In genomic region chr12:56612761-56613437, GRCm38 (mm10) we compare ENCODE assay signal across 7 mouse cellular contexts. TPM values are rescaled to one million over a fixed set of nuclear protein-coding genes. Genes with fewer than 3 reads are reported as not detected.
DNase-seq lines count a peak whose midpoint lies in the region; ATAC-seq and TF ChIP-seq lines count a peak whose summit lies in the region.

Nkx2-9 (minus strand) TSS chr12:56613284.

- no peak for DNase-seq in testis, postnatal 10 days (ENCODE audit: low spot score)
- no peak for DNase-seq in forebrain, postnatal 0 days
- DNase-seq in liver, postnatal 0 days, result no peak
- no peak for DNase-seq in cerebellum, adult 8-10 months
- no peak for DNase-seq in layer of hippocampus, adult 9-11 months
- DNase-seq in left cerebral cortex, adult 11 months (ENCODE audit: low spot score), result no peak

- under 1% methylated on average over 40 of the region's 40 CpGs for WGBS in forebrain, postnatal 0 days
- WGBS in liver, postnatal 0 days (ENCODE audit: insufficient replicate concordance), result 2% methylated on average over 40 of the region's 40 CpGs

- peaks cover 19% of the 10 kb centered on the region for H3K4me1 ChIP-seq in testis, adult 2 months (ENCODE audit: control insufficient read depth, insufficient read depth, low read length)
- 0 out of 2 replicates have a peak, but pooled peaks cover 6% of the 10 kb centered on the region for H3K4me1 ChIP-seq in forebrain, postnatal 0 days (ENCODE audit: insufficient read depth)
- 0 out of 2 replicates have a peak, but pooled peaks cover 3% of the 10 kb centered on the region for H3K4me1 ChIP-seq in liver, postnatal 0 days (ENCODE audit: insufficient read depth)

- no peaks in the 10 kb centered on the region for H3K36me3 ChIP-seq in testis, adult 2 months (ENCODE audit: control insufficient read depth, insufficient read depth, low read length)
- H3K36me3 ChIP-seq in forebrain, postnatal 0 days (ENCODE audit: insufficient read depth), result no peaks in the 10 kb centered on the region
- no peaks in the 10 kb centered on the region for H3K36me3 ChIP-seq in liver, postnatal 0 days (replicated peaks; ENCODE audit: insufficient read depth, low read length)

- no peak for ATAC-seq in forebrain, postnatal 0 days
- ATAC-seq in liver, postnatal 0 days, result no peak

- H3K4me2 ChIP-seq in forebrain, postnatal 0 days (ENCODE audit: low read depth), result peak within 1 kb of the TSS; percentile 63
- H3K4me2 ChIP-seq in liver, postnatal 0 days (ENCODE audit: low read depth, low read length), result peak within 1 kb of the TSS; percentile 35; the same call in 1 of the 2 replicates

- TF ChIP-seq POLR2A in testis, adult 2 months (IDR thresholded peaks at IDR 0.05; ENCODE audit: control insufficient read depth, low read depth, low read length), result no peak

- no peak within 1 kb of the TSS for H3K27ac ChIP-seq in testis, adult 2 months (ENCODE audit: control insufficient read depth, insufficient read depth, low read depth, low read length)
- H3K27ac ChIP-seq in forebrain, postnatal 0 days (ENCODE audit: low read depth, low read length), result no peak within 1 kb of the TSS
- H3K27ac ChIP-seq in liver, postnatal 0 days (ENCODE audit: low read depth), result no peak within 1 kb of the TSS

- no peaks in the 10 kb centered on the region for H3K9me3 ChIP-seq in forebrain, postnatal 0 days (ENCODE audit: low read length)
- no peaks in the 10 kb centered on the region for H3K9me3 ChIP-seq in liver, postnatal 0 days (ENCODE audit: low read length)

- peaks cover 14% of the 10 kb centered on the region for H3K27me3 ChIP-seq in testis, adult 2 months (ENCODE audit: control insufficient read depth, insufficient read depth, low read length)
- H3K27me3 ChIP-seq in forebrain, postnatal 0 days (ENCODE audit: insufficient read depth, low read length), result peaks cover 78% of the 10 kb centered on the region
- H3K27me3 ChIP-seq in liver, postnatal 0 days (ENCODE audit: insufficient read depth, low read length), result peaks cover 67% of the 10 kb centered on the region

- no peak within 1 kb of the TSS for H3K9ac ChIP-seq in forebrain, postnatal 0 days
- H3K9ac ChIP-seq in liver, postnatal 0 days (replicated peaks), result no peak within 1 kb of the TSS

- H3K4me3 ChIP-seq in testis, adult 2 months (ENCODE audit: control insufficient read depth, low read depth, low read length), result peak within 1 kb of the TSS; percentile 78
- peak within 1 kb of the TSS; percentile 30 for H3K4me3 ChIP-seq in forebrain, postnatal 0 days (ENCODE audit: low read depth, low read length)
- H3K4me3 ChIP-seq in liver, postnatal 0 days (ENCODE audit: low read depth, low read length), result no peak within 1 kb of the TSS

- TF ChIP-seq CTCF in testis, adult 2 months (IDR thresholded peaks at IDR 0.05; ENCODE audit: control insufficient read depth, insufficient read depth, insufficient replicate concordance, low read depth, low read length), result no peak
- no peak for TF ChIP-seq CTCF in forebrain, postnatal 0 days (IDR thresholded peaks at IDR 0.05; ENCODE audit: low read depth)
- TF ChIP-seq CTCF in liver, postnatal 0 days (IDR thresholded peaks at IDR 0.05; ENCODE audit: low read depth), result no peak

- no peak for TF ChIP-seq EP300 in liver, postnatal 0 days (IDR thresholded peaks at IDR 0.05; ENCODE audit: low read depth)

RNA-seq across cellular contexts. Expression of gene Nkx2-9, which starts in this region (rescaled TPM):
- 0.14 and 0.37 TPM in 2 replicates for polyA plus RNA-seq in testis, adult 2 months (2012; rRNA removed)
- total RNA-seq in forebrain, postnatal 0 days (2014; rRNA removed), result not detected in 2 replicates
- not detected in 2 replicates for polyA plus RNA-seq in forebrain, postnatal 0 days (2015; fragmentation: Nextera tagmentation; extraction: Ambion mirVana)
- polyA plus RNA-seq in liver, postnatal 0 days (2015; fragmentation: Nextera tagmentation; extraction: Ambion mirVana), result not detected in 2 replicates
